Mouse (Mus musculus) heart, postnatal 4 days (tissue): ENCODE results near the gene Cntrl. TPM values are rescaled to one million over a fixed set of nuclear protein-coding genes. Genes with fewer than 3 reads are reported as not detected.
A peak's percentile ranks its signal among the peaks of the same experiment; 100 is the strongest.

ENCODE experiments used
- DNase-seq: peaks from one replicate; pipeline ENCODE4 v3.0.0; 2021
- total RNA-seq, 2 experiments: library from RNA; stranded (reverse); gene quantifications; 2 replicates each; pipeline ENCODE4 v1.2.3; 2021

The Cntrl gene
- total RNA-seq, 2 experiments from 2014 or later: 14.5 to 14.8 TPM

DNA sequence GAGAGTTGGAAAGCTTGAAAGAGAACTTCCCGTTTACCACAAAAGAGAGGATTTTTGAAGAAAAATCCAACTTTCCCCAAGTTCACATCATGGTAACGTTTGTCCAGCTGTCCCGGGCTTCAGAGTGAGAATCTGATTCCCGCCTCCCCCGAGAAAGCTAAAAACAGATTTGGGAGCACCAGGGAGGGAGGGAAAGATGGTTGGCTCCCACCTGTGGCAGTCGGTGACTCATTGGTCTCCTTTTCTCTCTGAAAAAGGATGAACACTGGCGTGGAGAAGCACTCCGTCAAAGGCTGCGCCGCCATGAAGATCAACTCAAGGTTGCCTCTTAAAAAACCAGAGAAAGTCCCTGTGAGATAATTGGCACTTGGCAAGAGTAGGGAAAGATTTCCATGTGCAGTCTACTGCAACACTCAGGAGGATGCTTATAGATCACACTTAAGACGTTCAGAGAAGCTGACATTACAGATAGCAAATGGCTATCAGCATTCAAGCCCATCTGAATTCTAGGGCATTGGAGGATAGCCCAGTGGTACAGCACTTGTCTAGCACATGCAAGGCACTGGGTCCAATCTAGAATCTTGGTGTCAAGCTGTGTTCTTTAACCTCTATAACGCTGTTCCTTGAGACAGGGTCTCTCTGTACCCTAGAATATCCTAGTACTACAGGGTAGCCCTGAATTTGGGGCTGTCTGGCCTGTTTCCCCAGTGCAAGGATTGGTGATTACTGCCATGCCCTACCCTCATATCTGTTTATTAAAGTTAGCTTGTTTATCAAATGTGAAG lies 66.2 kb downstream of the Cntrl start:
- DNase-seq: no peak

DNA sequence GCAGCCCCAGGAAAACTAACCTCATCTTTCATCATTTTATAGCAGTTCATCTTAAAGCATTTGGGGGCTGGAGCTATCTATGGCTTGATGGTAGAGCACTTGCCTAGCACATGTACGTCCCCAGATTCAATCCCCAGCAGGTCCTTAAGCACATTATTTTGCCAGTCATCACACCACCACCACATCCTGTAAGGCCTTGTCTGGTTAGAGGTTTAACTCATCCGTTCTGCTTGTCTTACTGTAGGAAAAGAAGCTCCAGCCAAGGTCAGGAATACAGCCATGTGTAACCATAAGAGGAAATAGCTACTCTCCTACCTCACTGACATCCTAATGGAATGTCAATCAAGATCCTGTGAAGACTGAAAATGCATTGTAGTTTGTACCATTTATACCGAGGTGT lies 68.9 kb downstream of the Cntrl start:
- no peak for DNase-seq

DNA sequence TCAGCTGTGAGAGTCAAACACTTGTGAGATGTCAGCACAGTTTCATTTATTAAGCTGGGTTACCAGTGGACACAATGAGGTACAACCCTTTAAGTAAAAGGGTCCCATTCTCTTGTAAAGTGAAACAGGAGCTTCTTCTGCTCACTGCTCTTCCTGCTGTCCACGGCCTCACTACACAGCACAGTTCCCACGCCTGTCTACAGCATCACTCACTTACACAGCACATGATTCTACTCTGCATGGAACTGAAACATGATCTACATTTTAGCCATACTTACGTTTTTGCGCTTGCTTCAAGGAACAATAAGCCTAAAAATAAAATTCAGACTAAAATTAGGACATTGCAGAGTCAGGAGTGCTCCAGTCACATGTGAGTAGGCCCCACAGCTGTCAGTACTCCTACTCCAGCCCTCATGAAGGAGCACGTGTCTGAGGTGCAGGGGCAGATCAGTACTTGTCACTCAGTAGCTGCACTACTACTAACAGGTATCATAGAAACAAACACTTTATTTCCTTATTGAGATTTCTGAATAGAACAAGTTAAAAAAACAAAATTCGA lies 73.9 kb downstream of the Cntrl start:
- no peak for DNase-seq

DNA sequence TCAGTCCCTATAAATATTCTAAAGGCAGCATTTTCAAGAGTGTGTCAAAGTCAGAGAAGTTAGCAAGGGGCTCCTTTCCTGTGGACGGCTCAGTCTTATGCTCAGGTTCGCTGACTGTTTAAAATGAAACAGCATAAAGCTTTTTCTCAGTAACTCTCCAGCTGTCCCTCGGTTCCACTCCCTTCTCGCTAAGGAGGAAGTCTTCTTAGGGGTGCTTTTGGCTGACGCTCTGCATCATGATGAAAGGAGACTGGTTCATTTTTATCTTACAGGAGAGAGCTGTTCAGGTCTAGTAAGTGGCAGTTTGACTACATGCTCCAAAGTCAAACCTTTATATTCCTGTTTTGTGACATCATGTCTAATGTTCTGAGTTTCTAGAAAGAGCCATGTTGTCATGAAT lies 79.6 kb downstream of the Cntrl start:
- no peak for DNase-seq

DNA sequence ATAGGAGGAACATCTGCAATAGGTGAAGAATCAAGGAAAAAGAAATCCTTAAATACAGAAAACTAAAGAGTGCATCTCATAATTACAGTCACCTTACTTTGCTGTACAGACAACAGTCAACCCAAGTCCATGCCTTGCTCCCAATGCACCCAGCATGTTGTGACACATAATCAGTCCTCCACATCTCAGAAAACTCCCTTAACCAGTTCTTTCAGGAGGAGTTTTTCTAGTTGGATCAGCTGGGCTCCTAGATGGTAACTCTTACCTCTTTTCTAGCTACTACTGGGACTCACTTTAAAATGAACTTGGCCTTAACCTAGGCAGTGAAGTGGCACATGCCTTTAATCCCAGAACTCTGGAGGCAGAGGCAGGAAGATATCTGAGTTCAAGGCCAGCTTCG lies 84.7 kb downstream of the Cntrl start:
- DNase-seq: no peak

DNA sequence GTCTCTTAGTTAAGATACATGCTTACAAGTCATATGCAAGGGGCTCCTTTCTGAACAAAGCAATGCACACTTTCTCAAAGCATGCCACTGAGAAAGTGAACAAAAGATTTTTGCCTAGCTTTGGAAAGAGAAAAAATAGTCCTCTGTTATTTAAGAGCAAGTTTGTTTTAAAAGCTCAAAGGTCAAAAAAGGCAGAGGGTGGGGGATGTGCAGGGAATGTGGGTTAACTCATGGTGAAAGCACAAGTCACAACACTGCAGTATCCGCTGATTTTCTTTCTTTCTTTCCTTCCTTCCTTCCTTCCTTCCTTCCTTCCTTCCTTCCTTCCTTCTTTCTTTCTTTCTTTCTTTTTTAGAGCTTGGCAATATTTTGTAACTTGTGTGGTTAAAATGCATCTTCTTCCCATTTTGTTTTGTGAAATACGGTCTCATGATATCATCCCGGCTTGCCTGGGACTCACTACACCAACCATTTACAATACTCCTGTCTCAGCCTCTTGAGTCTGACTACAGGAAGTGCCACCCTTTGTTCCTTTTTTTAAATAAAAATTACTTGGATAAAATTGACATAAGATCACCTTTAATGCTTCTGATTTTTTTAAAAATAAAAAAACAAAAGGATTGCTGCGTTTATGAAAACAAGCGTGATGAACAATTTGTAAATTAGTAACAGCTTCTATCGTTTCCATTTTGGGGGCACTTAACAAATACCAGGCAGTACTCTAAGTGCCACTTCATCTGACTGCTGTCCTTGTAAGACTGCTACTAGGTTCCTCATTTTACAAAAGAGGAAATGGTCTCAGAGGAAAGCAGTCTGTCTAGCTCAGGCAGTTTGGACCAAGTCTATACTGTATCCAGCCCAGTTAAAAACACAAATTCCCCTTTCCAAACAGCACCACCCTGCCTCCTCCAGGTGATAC lies 86.6 kb downstream of the Cntrl start:
- DNase-seq: no peak

DNA sequence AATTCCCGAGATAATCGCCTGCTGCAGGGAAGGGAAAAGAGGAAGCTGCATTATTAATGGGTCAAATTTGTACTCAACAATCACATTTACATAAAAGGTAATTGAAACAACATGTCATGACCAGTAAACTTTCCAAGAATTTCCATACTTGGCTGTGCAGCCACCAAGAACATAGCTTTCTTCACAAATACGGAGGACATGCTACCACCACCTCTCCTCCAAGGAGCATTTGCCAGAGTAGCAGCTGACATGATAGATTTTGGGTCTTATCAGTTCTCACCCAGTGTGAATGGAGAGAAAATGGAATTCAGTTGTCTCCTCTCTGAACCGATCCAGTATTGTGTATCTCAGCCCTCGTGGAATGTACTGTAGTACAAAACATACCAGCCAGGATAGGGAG lies 90.2 kb downstream of the Cntrl start:
- DNase-seq: no peak

DNA sequence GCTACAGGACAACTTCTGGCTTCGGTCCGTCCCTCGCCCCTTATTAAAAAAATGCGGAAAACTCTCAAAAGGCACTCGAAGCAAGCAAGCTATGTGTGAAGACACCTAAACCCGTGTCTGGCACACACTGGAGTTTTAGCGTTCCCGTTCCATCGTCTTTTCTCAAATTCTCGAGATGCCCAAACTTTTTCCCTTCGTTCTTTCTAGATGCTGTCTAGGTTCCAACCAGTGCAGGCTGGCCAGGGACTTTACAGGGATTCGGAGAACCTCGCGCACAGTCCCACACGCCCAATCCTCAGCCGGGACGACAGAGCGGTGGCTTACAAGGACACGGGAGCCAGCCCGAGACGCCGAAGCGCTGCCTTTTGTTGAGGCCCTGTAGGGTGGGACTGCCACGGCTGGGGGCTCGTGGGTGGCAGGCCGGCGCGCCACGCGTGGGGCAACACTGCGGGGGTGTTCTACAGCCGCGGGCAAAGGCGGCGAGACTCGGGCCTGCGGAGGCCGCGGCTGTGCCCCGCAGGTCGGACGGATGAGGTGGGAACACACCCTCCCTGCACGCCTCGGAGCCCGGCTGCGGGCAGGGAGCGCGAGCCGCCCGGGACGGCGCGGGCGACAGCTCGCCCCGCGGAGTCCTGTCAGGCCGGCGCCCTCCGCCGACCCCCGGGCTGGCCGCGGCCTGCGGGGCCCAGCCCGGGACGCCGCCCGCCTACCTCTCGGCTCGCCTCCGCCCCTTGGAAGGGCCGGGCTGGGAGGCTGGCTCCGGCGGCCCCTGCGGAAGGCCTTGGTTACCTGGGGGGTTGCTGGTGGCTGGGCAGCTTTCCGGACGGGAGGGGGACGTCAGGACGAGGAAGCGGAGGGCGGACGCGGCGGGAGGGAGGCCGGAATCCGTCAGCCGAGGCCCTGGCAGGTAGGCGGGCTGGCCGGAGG lies 90.9 kb downstream of the Cntrl start:
- DNase-seq: peak; percentile 56

DNA sequence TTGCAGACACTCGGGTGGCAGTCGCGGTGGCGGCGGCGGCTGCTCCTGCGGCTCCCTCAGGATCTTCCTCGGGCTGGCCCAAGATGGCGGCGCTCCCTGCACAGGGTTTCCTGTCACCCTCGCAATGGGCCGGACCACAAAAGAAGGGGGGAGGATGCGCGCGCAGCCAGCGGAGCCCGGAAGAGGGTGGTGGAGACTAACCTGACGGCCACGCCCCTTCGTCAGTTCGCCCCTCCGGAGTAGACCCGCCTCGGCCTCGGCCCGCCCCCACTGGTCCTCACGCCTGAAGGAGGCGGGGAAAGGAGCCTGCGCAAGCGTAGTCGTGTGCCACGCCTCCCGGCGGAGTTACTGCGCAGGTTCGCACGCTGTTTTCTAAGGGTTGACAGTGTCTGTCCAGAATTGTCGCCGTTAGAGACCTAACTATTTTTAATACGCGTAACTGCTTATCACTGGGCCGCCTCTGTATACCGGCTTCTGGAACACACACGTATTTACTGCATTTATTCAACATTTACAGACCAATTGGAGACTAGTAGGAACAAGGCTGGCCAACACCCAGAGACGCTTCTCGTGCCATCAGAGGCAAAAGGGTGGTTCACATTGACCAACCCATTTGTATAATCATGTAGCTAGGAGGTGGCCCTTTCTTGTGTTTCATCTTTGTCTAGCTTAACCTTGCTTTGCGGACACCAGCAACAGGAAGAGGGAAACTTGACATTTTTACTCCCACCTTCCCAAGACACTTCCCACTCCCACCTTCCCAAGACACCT lies 91.8 kb downstream of the Cntrl start, which contains the start of gene Rab14:
TSS of gene Rab14 (minus strand) at position 223 of the 771 bp plus-strand sequence.
- DNase-seq: peak; percentile 100

DNA sequence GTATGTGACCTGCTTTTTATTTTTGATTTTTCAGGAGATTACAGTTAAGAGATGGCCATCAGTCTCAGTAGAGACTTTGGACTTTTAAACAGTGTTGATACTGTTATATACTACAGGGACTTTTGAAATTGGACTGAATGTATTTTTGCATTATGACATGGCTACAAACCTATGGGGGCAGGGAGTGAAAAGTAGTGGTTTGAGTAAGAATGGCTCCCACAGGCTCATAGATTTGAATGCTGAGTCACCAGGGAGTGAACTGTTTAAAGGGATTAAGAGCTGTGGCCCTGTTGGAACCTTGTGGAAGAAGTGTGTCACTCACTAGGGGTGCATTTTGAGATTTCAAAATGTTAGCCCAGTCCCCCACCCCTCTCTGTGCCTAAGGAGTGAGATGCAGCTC lies 94.4 kb downstream of the Cntrl start:
- DNase-seq: no peak

DNA sequence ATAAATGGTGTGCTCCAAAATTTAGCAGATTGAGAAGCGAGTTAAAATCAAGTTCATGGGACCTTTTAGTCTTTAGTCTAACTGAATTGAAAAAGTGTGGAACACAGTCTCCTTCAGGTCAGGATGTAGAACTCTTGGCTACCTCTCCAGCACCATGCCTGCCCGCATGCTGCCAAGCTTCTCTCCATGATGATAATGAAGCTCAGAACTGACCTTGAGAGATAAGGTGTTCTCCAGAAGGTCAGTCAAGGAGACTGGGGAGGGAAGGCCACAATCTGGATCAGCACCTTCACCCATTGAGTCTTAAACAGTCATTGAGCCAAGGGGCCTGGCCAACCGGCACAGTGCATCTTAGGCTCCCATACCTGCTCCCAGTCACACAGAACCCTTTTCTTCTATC lies 97.5 kb downstream of the Cntrl start:
- no peak for DNase-seq

DNA sequence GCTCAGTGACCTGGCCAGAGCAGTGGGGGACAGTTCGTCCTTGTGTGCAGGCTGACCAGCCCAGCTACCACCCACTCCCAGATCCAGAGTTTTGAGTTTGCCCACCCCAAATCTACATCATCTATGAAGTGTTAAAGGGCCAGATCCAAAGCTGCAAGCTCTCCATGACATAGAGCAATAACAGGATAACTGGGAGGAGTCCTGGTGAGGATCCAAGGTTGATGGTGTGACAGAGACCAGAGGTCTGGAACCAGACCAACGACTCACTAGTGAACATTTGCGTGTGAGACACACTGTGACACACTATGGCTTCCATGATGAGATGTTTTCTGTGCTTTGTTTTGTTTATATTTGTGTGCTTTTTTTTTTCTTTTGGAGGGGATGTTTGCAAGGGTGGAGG lies 98.8 kb downstream of the Cntrl start:
- no peak for DNase-seq

DNA sequence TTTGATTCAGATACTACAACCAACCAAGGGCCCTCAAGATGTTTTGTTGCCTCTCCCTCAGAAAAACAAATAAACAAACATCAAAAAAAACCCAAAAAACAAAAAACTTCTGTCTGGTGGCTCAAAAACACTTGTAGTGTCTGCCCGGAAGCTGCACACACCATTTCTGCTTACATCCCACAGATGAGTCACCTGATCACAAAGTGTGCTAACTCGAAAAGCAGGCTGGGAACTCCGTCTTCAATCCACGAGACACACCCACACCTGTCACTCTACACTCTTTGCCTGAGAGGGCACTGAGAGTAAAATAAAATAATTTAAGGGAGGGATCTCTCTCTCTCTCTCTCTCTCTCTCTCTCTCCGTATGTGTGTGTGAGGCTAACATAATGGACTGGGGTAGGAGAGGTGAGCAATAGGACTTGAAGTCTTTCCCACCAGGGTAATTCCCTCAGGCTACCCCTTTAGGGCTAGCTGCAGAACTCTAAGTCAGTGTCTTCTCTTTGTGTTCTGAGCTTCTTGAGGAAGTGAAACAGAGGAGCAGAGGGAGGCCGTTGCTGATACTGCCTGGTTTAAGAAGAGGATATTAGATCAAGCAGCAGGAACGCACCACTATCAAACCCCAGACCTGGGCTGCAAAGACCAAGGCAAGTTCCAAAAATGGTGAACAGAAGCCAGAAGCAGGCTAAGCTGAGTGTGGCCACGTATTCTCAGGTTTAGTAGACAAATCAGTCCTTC lies 99.8 kb downstream of the Cntrl start:
- DNase-seq: no peak

DNA sequence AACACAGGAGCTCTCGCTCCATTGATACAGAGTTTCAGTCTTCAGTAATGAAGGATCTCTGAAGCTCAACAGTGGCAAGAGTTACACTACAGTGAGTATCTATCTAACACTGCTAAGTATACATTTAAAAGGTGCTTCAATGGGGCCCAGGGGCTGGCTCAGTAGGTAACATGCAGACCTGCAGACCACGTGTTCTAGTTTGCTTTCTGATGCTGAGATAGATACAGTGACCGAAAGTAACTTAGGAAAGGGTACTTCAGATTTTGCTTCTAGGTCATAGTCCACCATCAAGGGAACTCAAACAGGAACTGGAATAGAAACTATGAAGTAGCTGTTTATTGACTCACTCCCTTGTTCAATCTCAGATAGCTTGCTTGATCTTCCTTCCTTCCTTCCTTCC lies 102.4 kb downstream of the Cntrl start:
- no peak for DNase-seq

DNA sequence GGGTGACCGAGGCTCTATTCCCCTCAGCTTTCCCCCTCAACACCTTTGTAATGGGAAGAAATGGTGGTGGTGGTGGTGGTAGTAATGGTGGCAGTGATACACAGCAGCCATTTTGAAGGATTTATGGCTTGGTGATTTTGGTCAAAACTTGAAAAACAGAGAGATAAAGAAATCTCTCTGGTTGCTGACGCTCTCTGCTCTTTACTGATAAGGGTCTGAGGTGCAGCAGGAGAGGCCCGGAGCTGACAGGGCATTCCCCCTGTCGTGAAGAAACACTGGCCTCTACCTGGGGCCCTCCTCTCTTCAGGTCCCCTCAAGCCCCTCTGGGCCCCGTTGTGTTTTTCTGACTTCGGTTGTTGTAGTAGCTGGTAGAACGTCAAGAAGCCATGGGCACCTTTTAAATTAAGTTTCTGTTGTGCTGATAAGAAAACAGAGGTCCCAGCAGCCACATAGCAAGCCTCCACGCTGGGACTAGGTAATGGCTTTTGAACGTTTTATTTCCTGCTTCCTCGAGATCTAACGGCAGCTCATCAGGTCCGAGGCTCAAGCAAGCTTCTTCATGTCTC lies 104.1 kb downstream of the Cntrl start:
- DNase-seq: no peak

DNA sequence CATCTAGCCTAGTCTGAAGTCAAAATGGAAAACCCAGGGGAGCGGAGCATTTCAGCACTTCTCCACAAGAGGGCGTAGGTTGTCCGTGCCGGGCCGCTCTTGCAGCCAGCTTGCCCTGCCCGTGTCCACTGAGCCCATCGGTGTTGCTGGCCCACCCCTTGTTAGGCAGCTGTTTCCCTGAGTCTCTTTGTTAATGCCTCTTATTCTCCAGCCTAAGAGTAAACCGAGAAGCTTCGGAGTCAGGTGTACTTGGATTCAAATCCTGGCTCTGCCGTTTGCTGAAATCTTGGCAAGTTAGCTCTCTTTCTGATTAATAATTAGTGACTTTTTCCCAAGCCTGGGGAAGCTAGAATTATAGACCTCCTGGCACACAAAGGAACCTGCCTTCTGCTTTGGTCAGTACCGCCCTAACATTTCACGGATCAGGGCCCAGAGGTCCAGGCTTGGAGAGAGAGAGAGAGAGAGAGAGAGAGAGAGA lies 105.6 kb downstream of the Cntrl start:
- peak; percentile 91 for DNase-seq

DNA sequence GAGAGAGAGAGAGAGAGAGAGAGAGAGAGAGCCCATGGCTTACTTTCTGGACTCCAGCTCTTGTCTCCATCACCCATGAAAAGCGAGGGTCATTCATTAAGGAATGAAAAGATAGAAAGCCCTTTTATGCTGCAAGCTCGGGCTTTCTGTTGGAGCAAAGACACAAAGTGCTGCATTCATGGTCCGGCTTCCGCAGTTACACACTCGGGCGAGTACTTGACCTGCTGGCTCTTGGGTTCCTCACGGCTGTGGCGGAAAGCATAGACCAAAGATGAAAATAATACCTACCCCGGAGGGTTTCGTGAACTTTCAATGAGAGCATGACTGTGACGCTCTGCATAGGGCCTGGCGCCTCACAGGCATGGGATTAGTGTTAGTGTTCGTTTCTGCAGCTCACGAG lies 106.1 kb downstream of the Cntrl start:
- DNase-seq: no peak

DNA sequence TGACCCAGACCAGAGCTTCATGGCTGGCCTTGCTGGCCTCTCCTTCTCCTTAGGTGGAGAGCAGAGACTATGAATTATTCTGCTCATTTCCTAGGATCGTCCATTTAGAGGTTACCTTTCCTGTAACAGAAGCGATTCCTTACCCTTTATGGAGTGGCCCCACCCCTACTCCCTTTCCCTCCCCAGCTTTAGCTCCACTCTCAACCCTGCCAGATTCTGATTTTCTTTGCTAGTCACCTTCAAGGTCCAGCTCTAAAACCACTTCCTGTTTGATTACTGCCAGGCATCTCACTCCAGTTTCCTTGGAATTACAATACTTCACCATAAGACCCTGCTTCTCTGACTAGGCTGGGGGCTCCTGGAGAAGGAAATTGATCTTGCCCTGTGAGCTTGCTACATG lies 107.4 kb downstream of the Cntrl start:
- DNase-seq: no peak

DNA sequence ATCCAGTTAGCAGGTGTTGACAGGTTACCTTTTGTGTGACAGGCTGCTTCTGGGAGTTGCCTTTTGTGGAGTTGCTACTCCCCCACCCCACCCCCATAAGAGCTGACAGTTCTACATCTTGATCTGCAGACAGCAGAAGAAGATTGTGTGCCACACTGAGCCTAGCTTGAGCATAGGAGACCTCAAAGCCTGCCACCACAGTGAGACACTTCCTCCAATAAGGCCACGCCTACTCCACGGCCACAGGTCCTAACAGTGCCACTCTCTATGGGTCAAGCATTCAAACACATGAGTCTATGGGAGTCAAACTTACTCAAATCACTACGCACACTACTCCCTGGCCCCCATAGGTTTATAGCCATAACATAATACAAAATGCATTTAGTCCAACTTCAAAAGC lies 109.4 kb downstream of the Cntrl start:
- no peak for DNase-seq

DNA sequence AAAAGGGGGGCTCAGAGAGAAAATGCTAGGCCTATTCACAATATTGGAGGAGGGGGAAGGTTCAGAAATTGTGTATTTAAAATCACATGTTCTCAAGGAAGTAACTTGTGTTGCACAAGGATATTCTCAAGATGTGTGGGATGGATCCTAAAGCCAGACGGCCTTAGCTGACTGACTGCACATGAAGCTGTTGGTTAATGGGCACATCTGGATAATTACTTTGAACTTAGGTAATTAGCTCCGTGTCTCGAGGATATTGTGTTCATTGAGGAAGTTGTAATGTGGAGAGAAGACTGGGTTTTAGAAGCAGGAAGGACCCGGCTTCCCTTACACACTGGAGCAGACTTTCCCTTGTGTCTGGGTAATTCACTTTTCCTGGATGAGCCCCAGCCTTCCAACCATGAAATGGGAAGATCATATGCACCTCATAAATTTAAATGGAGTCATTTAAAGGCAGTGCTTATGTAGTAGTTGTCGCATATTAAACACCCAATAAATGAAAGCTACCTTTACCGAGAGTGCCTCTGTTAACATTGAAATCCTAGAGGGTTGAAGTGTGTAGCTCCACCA lies 113.6 kb downstream of the Cntrl start:
- no peak for DNase-seq
